Mouse (Mus musculus) olfactory bulb, adult 2 months (tissue): ENCODE results near the gene Gm42742. TPM values are rescaled to one million over a fixed set of nuclear protein-coding genes. Genes with fewer than 3 reads are reported as not detected.

Source experiments
- H3K27ac ChIP-seq: fragments of 200-500 bp; 2 replicates; pipeline ENCODE4 v1.5.1; 2012; ENCODE audit warnings: low read depth, low read length; ENCODE audit not compliant: insufficient read depth
- H3K4me1 ChIP-seq: fragments of 200-500 bp; 2 replicates; pipeline ENCODE4 v1.6.1; 2012; ENCODE audit warnings: low read length; ENCODE audit not compliant: control insufficient read depth, insufficient read depth
- H3K4me3 ChIP-seq: fragments of 200-500 bp; 2 replicates; pipeline ENCODE4 v1.5.1; 2012; ENCODE audit warnings: mild to moderate bottlenecking, low read depth, low read length, moderate library complexity; ENCODE audit not compliant: insufficient read depth
- CTCF ChIP-seq: fragments of 200-500 bp; IDR thresholded peaks from 2 replicates; pipeline ENCODE4 v1.5.1; 2012; ENCODE audit warnings: low read depth, mild to moderate bottlenecking, low read length, moderate library complexity; ENCODE audit not compliant: insufficient read depth
- POLR2A ChIP-seq: fragments of 200-500 bp; IDR thresholded peaks from 2 replicates; pipeline ENCODE4 v1.6.1; 2012; ENCODE audit warnings: mild to moderate bottlenecking, low read depth, low read length, moderate library complexity; ENCODE audit not compliant: insufficient read depth
- WGBS: fragments of 180-500 bp; shearing (Covaris S2); methylation state at CpG from one replicate; pipeline ENCODE4 v1.1.7; 2018; 5-methylcytosine and 5-hydroxymethylcytosine counted together
- polyA plus RNA-seq: library from polyadenylated mRNA; stranded (reverse); fragments of >200 nt; gene quantifications from 2 replicates; pipeline ENCODE4 v1.2.4, GENCODE M21; 2012; ENCODE audit warnings: low replicate concordance; ENCODE audit not compliant: missing spikeins, insufficient read depth, insufficient read length

The Gm42742 gene
- polyA plus RNA-seq, 1 experiment: not detected

DNA sequence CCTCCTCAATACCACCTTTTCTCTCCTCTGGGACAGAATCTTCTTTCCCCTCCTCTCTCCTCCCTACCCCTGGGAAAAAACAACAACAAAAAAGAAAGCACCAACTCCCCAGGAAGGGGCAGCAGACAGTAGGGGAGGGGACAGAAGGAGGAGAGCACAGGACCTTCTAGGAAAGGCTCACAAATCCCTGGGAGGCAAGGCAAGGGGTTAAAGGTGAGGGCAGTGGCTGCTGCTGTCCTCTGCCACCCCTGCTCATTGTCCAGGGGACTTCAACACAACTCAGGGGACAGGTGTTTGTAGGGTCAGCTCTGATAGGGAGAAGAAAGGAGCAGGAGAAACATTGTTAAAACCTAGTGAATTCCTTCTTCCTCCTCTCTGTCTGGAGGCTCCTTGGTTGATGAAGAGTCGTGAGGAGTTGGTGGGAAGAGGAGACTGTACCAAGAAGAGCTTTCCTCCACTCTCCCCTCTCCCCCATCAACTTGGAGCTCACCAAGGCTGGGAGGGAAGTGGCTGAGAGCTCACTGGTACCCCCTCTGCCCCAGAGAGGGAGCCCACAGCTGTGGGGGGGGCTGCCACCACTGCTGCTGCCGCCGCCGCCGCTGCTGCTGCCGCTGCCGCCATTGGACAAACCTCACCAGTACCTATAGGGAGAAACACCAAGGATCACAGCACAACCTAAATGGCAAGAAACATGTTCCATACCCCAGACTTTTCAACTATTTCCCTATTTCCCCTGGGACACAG is 1.8 kb upstream of the Gm42742 start:
- Histone ChIP-seq H3K27ac (no peak overlapping the region), H3K4me1 (peaks cover 64% of the 10 kb centered on the region), H3K4me3 (no peak overlapping the region)
- WGBS: 72% methylated on average over 7 of the region's 7 CpGs
- TF ChIP-seq POLR2A (no peak), CTCF (no peak)

DNA sequence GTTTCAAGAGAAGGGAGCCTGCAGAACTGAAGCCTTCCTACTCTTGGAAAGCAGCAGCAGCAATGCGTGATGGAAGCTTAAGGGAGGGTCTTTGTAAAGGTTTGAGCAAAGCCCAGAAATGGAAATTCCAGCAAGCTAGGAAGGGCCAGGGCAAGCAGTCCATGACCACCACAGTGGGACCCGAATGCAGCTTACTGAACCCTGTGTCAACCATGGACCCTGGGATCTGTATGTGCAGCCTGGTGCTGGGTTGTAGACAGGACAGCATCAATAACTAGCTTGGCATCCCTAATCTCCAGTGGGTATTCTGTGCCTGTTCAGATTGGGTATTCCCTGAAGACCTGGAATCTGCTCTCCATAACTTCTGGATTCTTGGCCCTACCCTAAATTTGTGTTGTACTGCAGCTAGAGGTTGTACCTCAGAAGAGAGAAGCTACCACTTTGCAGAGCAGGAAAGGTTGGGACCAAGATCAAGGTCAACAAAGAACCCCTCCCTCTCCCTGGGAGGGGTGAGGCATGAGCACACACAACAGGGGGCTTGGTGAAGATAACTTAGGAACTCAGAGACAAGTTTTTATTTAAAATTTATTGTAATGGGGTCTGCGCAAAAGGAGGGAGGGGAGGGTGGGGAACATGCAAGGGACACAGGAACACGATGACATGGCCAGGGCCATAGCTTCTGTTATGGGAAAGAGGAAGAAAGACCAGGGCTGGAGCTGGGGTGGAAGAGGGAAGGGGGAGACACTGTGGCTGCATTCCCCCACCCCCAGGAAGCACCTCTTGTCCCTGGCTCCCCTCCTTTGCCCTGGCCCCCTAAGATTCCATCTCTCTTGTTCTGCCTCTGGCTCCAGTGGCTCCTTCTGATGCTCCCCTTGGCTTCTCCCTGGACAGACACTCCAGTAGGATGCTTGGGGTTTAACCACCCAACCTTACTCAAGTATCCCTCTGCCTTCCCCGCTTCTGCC is 948 bp upstream of the Gm42742 start:
- Histone ChIP-seq H3K27ac (peak overlapping the region; percentile 60), H3K4me3 (peak overlapping the region; percentile 61), H3K4me1 (peaks cover 67% of the 10 kb centered on the region)
- no peak for TF ChIP-seq POLR2A
- no peak for TF ChIP-seq CTCF
- 33% methylated on average over 5 of the region's 5 CpGs for WGBS

DNA sequence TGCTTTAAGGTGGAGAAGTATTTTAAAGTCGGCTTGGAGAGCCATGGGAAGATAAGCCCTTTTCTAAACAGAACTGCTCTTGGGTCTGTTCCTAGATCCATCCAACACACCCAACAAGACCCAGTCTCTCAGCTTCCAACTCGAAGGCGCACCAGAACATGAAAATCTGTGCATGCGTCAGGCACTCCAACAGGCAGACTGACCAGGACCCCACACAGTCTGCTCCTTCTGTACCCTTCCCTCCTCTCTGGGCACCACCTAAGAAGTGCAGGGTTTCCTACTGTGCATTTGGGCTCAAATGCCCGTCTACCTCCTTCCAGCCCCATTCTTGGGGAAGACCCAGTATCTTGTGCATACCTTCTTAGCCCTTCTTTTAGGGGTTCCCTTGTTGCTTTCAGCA is 406 bp downstream of the Gm42742 start:
- H3K4me1 ChIP-seq: peaks cover 71% of the 10 kb centered on the region
- H3K27ac ChIP-seq: peak overlapping the region; percentile 56
- TF ChIP-seq POLR2A (no peak), CTCF (no peak)
- H3K4me3 ChIP-seq: peak overlapping the region; percentile 61
- WGBS: 15% methylated on average over 5 of the region's 5 CpGs

DNA sequence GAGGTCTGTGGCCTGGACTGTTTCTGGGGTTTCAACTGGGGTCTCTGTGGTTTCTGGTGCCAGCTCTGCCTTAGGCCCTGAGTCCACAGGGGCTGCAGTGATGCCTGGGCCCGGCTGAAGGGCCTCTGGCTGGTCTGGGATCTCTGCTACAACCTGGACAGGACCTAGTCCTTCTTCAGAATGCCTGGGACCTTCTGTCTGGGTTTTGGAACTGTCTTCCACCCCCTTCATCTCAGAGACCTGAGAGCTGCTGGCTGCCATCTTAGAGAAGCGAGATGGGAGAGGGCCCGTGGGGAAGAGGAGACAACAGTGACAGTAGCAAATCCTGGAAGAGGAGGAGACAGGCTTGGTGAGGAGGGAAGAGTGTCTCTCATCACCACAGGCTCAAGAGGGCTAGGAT is 866 bp downstream of the Gm42742 start:
- H3K27ac ChIP-seq: peak overlapping the region; percentile 56
- H3K4me3 ChIP-seq: peak overlapping the region; percentile 61
- WGBS: 36% methylated on average over 3 of the region's 3 CpGs
- no peak for TF ChIP-seq POLR2A
- no peak for TF ChIP-seq CTCF
- H3K4me1 ChIP-seq: peaks cover 71% of the 10 kb centered on the region

DNA sequence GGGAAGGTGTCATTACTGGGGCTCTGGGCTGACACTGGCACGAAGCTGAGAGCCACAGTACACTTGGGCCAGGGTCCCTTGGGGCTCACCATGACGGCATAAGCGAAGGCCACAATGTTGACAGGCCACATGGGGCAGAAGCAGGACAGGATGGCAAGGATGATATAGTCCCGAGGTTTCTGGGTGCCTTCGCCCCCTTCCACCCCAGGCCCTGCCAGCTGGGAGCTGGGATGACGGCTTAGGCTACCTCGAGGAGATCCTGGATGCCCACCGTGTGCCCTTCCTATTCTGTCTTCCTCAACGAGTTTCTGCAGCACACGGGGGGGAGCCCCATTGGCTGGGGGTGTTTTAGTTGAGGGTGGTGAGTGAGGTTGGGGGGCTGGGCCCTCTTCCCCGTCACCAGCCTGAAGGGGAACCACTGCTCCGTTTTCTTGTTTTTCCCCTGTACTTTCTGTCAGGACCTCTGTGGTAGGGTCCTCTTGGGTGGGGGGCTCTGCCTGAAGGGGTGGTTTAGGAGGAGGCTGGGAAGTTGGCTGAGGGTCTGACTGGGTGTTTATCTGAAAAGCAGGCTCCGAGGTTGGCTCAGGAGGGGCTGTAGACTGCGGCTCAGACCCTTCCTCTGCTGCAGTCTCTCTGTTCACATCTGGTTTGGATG is 1.5 kb downstream of the Gm42742 start:
- H3K27ac ChIP-seq: peak overlapping the region; percentile 56; the same call in 1 of the 2 replicates
- 57% methylated on average over 14 of the region's 14 CpGs for WGBS

DNA sequence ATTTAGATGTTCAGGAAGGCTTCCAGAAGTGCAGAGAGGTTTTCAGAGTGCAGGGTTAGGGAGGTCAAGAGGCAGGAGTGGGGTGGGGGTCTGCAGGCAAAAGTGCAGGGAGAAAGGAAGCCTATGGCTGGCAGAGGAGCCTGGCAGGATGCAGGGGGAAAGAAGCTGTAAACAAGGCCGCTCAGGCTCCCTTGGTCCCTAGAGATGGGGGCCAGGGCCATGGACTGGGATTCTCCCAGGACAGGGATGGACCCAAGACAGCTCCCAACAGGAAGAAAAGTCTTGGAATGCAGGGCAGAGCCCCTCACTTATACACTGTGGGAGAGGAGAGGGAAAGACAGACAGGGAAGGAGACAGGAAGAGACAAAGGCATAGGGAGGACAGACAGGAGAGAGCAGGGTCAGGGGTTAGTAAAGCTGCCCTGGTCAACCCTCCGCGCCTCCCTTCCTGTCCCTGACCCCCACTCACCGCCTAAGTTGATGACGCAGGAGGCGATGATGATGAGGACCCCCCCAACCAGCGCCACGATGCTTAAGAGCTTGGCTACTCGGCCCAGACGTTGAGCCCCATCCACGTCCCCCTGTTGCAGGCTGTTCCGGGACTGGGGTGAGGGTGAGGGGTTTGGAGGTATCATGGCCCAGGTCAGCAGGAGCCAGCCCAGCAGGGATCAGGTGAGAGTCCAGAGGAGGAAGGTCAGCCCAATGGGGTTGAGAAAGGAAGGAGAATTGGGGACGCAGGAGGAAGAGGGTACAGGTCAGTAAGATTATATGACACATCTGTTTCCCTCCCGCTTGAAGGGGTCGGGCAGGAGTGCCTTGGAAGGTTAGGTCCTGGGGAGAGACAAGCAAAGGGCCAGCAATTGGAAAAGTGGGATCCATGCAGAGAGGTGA is 2.2 kb downstream of the Gm42742 start:
- peaks cover 70% of the 10 kb centered on the region for H3K4me1 ChIP-seq
- 82% methylated on average over 15 of the region's 15 CpGs for WGBS
- TF ChIP-seq POLR2A: no peak
- TF ChIP-seq CTCF: no peak
- 0 out of 2 replicates have a peak overlapping the region, but pooled peaks have one; percentile 6 for H3K27ac ChIP-seq
- peak overlapping the region; percentile 61; the same call in 1 of the 2 replicates for H3K4me3 ChIP-seq

More for the DNA sequence above, 1.5 kb downstream of the Gm42742 start:
- Histone ChIP-seq H3K4me1 (peaks cover 70% of the 10 kb centered on the region), H3K4me3 (peak overlapping the region; percentile 61)
- no peak for TF ChIP-seq POLR2A
- TF ChIP-seq CTCF: no peak

DNA sequence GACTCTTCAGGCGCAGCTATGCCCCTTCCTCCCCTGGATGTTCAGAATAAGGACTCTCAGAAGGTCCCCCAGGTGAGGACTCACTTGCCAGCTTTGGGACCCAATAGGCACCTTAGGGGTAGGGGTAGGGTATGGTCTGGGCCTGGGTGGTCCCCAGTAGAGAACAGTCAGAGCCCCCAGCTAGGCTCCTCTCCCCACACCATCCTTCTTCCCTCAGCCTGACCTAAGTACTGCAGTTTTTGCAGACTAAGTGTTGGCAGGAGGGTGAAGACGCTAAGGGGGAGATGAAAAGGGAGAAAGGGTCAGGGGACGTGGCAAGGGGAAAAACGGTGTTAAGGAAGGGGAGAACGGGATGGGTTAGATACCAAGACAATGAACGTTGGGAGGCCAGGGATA is 2.9 kb downstream of the Gm42742 start:
- H3K4me1 ChIP-seq: peaks cover 67% of the 10 kb centered on the region
- 28% methylated on average over 6 of the region's 6 CpGs for WGBS

More for the DNA sequence above, 2.9 kb downstream of the Gm42742 start:
- 0 out of 2 replicates have a peak overlapping the region, but pooled peaks have one; percentile 6 for H3K27ac ChIP-seq
- no peak overlapping the region for H3K4me3 ChIP-seq
- no peak for TF ChIP-seq CTCF
- TF ChIP-seq POLR2A: no peak
